Mouse (Mus musculus) kidney, adult 18-20 months (tissue): ENCODE measurements around the gene Gm5478.
"Not testable (repeated sequence)": the region's sequence is repeated elsewhere in the genome, so short reads cannot be mapped to it uniquely, and the experiment has no call there.

Experiments used
- DNase-seq: peaks from one replicate; pipeline ENCODE4 v3.0.0; 2021

Gene Gm5478

DNA sequence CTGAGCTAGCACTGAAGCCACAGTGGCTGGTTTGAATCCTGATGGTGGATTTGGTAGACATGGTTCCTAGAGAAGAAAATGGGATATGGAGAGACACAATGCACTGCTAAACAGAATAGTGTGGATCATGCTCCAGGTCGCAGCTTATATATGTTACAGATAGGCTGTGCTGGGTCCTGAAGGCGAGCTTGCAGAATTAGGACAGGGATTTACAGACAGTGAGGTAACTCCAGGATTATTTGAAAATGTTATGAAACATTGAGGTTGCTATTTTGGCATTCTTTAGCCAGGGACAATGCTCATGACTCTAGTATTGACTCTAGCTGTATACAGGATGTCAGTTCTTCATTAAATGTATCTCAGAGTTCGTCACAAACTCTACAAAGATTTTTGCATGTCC, at the start of gene Gm5478:
Gene Gm5478 (minus strand): TSS at position 101 of the 400 bp plus-strand sequence.
- DNase-seq, result no peak

DNA sequence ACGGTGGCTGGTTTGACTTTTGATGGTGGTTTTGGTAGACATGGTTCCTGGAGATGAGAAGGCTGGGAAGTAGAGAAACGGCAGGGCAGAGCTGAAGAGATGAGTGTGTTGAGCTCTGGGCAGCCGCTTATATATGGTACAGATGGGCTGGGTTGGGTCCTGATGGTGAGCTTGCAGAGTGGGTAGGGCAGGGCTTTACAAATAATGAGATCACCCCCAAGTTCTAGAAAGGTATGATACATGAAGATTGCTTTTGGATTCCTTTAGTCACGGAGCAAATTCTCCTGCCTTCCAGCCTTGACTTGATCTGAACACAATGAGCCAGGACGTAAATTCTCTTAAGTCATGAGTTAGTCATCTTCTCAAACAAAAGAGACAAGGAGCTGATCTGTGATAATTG, 47.0 kb upstream of the Gm5478 start, which contains the start of gene Krt6a:
Gene Krt6a (minus strand): TSS at position 101 of the 400 bp plus-strand sequence.
- no peak for DNase-seq

DNA sequence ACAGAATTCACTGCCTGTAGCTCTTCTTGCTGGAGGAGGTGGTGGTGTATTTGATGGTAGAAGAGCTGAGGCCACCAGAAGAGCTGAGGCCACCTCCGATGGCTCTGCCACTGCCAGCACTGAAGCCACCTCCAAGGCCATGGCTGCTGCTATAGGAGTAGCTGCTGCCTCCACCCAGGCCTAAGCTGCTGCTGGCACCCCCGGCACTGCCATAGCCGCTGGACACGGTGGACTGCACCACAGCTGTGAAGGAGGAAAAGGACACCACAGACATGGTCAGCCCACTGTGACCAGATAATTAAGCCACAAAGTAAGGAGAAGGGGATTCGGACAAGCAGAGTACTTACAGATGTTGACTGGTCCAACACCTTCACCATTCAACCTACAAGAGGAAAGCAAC, 43.3 kb upstream of the Gm5478 start:
- not testable (repeated sequence) for DNase-seq

DNA sequence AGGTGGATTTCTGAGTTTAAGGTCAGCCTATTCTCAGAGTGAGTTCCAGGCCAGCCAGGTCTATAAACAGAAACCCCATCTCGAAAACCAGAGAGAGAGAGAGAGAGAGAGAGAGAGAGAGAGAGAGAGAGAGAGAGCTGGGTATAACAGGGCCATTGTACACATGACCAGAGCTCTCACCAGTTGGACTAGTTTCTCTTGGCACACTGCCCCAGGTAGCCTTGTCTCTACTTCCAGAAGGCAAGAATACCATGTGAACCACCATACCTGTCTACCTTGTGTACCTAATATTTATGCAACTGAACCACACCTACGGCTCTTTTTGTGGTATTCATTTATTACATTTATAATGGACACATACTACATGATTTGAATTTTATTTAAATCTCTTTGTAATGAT, 41.0 kb upstream of the Gm5478 start:
- DNase-seq, result no peak

DNA sequence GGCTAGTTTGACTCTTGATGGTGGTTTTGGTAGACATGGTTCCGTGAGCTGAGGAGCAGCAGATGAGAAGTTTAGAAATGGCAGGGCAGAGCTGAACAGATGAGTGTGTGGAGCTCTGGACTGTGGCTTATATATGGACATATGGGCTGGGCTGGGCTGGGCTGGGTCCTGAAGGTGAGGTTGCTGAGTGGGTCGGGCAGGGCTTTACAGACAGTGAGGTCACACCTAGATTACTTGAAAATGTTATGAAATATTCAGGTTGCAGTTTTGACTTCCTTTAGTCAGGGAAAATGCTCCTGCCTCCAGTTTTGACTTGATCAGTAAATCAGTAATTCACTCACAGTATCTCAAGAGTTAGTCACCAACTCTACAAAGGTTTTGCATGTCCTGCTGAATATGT, 33.0 kb upstream of the Gm5478 start, which contains the start of gene Krt6b:
Gene Krt6b (minus strand): TSS at position 101 of the 400 bp plus-strand sequence.
- no peak for DNase-seq

DNA sequence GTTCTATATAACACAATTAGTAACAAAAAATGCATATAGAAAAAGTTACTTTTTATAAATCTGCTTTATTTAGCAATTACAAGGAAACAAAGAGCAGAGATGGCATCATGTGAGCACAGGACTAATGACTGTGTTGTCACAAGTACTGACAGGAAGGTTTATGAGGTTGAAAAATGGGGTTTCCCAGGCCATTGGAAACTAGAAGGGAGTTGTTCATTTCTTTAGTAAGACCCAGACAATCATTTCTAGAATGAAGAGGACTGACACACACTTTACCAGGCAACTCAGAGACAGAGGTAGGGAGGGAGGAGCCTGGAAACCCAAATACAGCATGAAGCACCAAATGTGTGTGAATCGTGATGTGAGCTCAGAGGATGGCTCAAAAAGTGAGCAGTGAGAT, 28.8 kb upstream of the Gm5478 start:
- DNase-seq, result no peak

DNA sequence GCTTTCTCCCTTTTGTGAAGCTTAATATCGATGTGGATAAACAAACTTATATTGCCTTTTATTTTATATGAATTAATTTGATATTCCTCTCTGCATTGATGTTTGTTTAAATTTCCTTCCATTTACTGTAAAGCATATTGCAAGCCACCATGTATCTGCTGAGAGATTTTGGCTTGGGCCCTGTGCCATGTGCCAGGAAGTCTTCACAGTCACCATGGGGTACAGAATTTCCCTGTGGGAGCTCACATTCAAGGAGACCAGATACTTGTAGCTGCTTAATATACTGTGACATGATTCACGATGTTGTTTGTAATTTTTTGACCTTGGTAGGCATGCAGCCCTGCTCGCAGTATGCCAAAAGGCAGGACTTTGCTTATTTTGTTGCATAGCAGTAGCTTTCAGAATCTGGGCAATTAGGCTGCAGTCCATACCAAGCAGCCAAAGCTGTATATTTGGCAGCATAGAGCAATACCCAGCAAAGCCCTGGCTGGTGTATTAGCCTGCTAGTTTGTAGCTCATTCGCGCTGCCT, 5.6 kb upstream of the Gm5478 start:
- DNase-seq, result no peak

DNA sequence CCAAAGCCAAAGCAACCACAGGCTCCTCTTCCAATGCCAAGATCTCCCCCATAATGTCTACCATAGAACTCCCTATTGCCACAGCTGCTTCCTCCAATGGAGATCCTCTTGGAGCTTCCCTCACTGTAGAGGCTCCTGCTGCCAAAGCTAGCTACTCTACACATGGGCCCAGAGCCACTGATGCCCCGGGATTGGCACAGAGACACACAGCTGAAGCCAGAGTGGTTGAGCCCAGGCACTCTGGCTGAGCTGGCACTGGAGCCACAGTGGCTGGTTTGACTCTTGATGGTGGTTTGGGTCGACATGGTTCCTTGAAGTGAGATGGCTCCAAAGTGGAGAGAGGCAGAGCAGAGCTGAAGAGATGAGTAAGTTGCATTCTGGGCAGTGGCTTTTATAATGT, 19.3 kb downstream of the Gm5478 start, which contains the start of gene Gm5414:
Gene Gm5414 (minus strand): TSS at position 305 of the 400 bp plus-strand sequence.
- no peak for DNase-seq

DNA sequence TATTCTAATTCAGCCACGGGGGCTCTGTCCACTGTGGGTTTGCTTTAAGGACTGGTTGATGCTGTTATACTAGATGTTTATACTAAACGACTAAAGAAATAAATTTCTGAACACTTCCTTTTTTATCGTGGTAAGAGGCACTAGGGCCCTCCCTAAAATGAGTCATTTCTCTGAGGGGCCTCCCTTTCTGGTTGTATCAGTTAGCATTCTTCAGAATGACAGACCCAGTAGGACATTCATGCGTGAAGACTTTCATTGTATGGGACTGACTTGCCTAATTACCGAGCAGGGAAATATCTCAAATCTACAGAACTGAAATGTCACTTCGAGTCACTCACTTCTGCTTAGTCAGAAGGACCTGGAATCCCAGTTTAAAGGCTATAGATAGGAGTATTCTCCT, 48.1 kb downstream of the Gm5478 start:
- no peak for DNase-seq
